Mouse (Mus musculus) urinary bladder, postnatal 25 days (tissue): ENCODE measurements around the gene Rtn2.
"Not testable (repeated sequence)": the region's sequence is repeated elsewhere in the genome, so short reads cannot be mapped to it uniquely, and the experiment has no call there.

ENCODE experiments used
- DNase-seq: peaks from one replicate; pipeline ENCODE4 v3.0.0; 2022; ENCODE audit warnings: low spot score

The Rtn2 gene

DNA sequence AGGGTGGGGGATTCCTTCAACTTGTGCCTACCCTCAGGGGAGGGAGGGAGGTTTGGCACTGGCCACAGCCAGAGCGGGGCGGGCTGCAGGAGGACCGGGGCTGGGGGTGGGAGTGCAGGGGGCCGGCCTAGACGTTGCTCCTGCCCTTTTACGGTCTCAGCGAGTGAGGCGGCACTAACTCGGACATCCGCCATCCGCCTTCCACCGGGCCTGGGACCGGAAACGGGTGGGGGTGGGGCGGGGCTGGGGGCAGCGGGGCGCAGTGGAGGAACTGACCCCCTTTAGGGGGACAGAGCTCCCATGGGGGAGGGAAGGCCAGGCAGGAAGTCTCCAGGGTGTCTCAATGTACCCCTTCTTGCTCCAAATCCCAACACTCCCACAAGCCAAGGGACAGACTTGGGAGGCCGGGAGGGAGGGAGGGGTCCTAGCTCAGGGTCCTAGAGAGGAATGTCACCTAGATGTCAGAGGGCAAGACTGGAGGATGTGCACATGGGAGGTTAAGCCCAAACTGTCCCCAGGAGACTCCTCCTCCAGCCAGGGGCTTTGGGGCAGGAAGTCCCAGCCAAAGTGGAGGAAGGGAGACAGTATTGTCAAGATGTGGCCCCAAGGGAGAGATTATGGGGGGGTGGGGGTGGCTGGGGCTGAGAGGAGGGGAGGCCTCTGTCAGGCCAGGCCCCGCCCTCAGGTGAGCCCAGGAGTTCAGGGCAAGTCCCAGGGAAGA, 12.5 kb upstream of the Rtn2 start:
- DNase-seq = peak; percentile 29

DNA sequence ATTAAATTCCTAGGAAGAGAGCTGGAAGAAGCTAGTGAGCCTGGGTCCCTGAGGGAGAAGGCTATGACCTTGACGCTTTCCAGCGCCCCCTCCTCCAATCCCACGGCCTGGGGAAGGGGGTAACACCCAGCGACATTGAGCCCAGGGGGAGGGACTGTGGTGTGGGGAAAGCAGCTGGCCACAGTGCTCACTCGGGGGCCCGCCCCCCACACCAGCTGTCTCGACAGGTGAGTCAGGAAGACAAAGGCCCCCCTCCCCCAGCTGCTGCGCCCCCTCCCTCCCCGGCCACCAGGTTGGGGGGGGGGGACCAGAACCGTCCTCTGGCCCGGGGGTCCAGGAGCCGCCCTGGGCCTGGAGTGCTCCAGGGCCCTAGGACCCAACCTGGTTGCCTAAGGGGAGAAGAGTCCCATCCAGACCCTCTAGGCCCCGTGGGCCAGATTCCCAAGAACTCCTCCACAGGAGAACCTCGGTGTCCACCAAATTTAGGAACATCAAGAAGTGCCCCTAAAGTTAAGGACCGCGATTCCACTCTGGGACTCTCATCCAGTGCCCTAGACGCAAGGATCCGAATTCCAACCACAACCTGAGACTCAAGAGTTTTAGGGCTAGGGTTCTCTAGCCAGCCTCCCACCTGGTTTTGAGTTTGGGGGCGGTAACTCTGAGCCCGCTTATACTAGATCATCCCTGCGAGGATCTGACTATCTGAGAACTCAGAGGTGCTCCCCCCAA, 11.8 kb upstream of the Rtn2 start:
- no peak for DNase-seq

DNA sequence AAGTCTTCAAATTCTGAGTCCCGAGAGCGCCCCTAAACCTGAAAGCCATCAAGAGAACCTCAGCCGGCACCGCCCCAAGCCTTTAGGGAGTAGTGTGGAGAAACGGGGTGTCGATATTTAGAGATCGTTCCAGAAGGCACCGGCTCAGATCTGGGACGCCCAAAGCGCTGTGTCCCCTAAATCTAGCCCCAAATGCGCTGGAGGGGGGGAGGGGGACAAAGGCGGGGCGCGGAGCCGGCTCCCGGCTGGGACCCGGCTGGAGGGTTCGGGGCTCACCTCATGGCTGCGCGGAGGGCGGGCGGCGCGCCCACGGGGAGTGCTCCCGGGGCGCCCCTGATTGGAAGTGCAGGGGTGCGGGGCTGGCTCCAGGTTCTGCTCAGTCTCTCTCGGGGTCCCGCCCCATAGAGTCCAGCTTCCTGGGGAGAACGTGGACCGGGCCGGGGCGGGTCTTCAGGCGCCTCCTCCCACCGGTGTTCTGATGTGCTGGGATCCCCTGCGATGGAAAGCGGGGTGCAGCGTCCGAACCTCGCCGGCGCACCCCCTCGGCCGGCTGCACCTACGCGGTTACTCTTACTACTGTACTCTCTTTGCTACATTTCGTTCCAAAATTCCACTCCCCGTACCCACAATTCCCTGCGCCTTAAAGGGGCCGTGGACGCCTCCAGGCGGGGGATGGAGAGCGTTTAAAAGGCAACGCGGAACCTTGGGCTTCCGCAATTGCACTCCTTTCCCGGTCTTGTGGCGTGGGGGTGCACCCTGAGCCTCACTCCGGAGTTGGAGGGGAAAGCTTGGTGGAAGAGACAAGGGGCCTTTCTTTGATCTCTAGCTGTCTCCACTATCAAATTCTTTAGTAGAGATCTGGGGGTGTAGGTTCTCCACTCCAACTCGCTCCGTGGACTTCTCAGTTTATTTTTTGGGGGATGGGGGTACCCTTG, 10.9 kb upstream of the Rtn2 start, which contains the start of gene Vasp:
Gene Vasp, minus strand, starts transcription at position 580 of the 935 bp plus-strand sequence.
- peak; percentile 80 for DNase-seq

DNA sequence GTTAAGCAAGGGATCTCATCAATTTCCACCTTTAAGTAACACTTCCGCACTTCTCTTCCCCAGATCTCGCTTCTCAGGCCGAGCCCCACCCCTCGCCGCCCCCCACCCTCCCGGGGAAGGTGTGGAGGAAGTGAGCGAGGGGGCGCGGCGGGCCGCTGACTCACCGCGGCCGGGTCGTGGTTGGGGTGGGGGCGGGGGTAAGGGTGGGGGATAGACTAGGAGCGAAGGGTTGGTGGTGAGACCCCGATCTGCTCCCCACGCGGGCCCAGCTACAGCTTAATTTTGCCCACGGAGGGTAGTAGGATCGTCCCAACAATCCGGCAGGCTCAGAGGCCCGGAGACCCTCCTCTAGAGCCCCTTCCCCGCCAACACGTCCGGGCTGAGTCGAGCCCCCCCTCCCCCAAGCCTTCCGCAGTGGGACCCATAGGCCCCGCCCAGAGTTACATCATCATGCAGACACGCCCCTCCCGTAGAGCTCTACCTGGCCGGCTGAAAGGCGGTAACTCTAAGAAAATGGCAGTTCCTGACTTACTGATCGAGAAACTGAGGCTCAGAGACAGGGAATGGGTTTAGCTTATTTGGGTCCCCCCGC, 10.2 kb upstream of the Rtn2 start:
- peak; percentile 75 for DNase-seq

DNA sequence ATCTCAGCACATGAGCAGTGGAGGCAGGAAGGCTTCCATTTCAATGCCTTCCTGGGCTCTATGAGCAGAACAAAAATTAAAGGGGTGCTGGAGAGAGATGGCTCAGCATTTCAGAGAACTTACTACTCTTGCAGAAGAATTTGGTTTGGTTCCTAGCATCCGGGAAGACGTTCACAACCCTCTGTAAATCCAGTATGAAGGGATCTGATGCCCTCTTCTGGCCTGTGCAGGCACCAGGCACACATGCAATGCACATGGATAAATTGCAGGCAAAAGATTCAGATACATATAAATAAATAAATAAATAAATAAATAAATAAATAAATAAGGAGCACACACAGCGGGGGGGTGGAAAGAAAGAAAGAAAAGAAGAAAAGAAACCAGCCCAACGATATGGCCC, 6.2 kb upstream of the Rtn2 start:
- DNase-seq = no peak

DNA sequence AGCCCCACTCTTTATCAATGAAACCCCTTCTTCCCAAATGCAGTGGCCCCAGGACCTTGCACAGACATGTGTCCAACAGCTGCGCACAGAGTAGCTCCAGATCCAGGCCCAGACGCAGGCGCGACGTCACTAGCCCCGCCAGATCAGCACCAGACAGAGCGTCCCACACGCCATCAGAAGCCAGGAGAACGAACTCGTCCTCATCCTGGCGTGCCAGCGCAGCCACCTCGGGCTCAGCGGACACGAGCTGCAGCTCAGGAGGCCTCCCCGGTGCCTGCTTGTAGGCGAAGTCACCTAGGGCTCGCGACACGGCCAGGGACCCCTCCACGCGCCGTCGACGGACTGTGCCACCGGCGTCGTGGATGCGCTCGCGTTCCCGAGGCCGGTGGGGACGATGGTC, 3.4 kb upstream of the Rtn2 start:
- DNase-seq = no peak

DNA sequence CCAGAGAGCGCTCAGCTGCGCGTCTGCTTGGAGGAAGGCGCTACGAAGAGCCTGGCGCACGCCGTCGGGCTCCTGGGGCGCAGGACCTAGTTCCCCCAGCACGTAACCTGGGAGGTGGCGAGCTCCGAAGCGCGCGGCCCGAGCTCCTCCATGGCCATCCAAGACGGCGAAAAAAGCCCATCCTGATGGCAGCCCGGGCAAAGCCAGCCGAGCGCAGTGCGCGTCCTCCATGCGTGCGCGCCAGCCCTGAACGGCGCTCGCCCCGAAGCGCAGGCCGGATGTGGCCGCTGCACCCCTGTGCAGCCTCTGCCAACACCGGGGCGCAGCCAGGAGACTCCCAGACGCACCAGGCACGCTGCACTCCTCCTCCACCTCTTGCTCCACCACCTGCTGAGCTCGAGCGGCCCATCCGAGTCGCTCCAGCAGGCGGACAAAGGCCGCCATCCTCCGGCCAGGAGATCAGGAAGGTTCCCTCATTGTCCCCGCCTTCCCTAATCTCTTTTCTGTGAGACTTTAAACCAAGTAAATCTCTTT, 2.8 kb upstream of the Rtn2 start, which contains the start of gene Ppm1n:
Gene Ppm1n, minus strand, starts transcription at position 484 of the 534 bp plus-strand sequence.
- DNase-seq = no peak

DNA sequence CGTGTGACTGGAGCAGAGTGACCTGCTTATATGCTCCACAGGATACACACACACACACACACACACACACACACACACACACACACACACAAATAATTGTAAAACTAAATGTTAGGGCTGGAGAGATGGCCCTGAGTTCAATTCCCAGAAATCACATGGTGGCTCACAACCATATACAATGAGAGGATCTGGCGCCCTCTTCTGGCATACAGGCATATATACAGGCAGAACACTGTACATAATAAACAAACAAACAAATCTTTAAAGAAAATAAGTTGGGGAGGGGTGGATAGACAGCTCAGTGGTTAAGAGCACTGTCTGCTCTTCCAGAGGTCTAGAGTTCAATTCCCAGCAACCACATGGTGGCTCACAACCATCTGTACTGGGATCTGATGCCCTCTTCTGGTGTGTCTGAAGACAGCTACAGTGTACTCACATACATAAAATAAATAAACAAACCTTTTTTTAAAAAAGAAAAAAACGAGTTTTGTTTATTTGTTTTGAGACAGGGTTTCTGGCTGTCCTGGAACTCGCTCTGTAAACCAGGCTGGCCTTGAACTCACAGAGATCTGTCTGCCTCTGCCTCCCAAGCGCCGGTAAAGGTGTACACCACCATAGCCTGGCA, 632 bp upstream of the Rtn2 start:
- DNase-seq = not testable (repeated sequence)

DNA sequence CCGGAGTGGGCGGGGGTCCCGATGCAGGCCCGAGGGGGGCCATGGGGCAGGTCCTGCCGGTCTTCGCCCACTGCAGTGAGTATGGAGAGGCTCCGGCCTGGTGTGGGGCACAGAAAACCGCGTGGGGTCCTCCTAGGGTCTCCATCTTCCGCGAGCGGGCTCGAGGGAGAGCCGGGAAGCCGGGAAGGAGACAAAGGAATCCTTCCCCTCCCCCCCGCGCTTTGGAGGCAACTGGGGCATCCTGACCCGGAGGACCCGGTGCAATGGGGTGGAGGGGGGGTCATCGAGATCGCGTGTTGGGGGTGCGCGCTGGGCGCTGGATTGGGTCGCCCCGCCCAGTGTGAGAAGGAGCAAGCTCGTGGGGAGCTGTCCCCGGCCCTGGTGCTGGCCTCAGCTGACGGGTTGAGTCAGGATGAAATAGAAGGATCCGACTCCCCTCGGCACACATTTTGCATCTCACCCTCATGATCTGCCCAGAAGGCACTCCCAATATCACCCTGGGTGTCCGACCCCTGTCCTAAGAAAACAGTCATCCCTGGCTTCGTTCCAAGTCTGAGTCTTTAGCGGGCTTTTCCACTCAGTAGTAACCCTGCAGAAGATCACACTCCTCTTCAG, 474 bp downstream of the Rtn2 start:
- DNase-seq = peak; percentile 63

DNA sequence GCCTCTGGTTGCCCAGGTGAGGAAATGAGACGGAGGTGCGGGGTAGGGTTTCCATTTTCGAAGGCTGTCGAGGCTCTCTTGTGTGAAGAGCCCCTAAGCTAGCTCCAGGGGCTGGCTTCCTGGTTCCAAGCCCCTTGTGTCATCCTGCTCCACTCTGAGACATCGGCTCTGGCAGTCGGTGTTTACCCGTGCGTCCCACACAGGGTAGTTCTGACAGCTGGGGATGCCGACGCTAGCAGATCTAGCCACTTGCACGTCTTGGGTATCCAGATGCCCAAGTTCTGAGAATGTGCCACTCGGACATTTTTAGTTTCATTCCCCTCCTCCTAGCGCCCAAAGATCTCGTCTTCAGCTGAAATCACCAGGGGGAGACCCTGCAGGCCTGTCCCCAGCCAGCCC, 981 bp downstream of the Rtn2 start:
- DNase-seq = no peak

DNA sequence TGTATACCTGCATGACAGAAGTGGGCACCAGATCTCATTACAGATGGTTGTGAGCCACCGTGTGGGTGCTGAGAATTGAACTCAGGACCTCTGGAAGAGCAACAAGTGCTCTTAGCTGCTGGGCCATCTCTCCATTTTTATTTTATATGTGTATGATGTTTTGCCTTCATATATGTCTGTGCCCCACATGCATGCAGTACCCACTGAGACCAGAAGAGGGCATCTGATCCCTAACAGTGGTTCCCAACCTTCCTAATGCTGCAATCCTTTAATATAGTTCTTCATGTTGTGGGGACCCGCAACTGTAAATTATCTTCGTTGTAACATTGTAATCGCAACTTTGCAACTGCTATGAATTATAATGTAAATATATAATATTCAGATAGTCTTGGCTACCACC, 2.3 kb downstream of the Rtn2 start:
- DNase-seq = no peak

DNA sequence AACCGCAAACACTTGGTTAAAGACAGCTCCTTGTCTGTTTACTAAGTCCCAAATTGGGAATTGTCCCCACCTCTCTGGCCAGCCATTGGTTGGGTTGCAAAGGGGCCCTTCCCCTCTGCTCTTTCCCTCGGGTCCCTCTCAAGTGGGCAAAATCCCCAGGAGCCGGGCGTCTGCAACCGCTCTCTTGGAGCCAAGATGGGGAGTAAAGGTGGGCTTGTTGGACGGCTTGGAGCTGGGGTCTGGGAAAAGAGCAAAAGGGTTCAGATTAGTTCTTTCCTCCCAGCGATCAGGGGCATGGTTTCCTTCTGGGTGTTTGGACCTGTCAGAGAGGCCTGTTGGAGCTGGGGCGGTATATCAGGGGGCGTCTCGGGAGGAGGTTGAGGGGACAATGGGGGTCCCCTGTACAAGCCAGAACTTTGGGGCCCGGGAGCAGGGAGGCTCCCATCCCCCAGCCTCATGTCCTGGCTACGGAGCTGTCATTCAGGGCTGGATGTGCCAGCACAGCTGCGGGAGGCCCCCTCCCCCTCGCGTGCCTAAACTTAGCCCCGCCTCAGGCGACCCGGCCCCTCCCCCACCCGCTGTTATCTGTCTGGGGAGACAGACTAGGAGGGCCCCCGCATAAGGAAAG, 8.7 kb downstream of the Rtn2 start:
- DNase-seq = no peak

DNA sequence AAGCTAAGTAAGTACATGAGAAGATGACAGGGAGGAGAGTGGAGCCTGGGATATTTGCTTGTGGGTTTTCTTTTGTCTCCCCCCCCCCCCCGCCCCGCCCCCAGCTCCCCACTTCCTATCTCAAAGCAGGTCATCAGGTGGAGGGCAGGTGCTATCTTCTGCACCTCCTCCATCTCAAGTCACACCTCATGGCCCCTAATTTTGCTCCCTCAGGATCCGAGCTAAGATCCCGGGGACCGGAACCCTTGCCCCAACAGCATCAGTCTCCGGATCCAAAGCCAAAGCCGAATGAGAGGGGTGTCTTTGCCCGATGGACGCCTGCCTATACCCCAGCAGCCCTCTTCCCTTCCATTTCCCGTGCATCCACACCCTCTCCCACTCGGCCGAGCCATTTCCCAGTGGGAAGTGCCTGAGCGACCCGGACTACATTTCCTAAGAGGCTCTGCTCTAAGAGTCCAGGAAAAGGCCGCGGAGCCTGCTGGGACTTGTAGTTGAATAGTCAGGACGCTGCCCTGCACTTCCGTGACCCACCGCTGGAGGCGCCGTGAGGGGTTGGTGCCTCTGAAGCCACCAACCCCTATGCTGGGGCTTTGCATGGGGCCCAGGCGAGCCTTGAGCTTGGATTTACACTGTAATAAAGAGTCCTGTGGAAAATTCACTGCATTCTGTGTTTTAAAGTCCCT, 13.2 kb downstream of the Rtn2 start:
- DNase-seq = peak; percentile 98

DNA sequence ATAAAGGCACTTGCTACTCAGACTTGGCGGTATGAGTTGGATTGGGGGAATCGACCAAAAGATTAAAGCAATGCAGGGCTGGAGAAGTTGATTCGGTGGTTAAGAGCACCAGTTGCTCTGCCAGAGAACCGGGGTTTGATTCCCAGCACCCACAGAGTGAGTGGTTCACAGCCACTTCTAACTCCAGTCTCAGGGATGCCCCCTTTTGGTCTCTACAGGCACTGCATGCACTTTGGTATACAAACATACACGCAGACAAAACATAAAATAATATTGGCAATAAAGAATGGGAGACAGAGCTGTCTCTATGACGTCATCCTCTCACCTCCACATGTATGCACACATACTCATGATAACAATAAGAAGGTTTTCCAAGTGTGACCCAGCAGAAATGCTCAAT, 14.6 kb downstream of the Rtn2 start:
- DNase-seq = no peak

DNA sequence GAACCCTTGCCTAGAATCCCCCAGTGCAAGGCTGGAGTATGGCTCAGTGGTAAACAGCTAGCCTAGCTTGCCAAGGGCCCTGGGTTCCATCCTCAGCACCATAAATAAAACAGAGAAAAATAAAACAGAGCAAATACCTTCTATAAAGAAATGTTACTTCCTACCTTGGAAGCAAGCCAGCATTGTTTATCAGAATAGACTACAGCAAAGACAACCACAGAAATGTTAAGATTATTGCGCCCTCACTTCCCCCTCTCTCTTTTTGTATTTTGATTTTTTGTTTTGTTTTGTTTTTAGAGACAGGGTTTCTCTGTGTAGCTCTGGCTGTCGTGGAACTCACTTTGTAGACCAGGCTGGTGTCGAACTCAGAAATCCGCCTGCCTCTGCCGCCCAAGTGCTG, 15.4 kb downstream of the Rtn2 start:
- no peak for DNase-seq

DNA sequence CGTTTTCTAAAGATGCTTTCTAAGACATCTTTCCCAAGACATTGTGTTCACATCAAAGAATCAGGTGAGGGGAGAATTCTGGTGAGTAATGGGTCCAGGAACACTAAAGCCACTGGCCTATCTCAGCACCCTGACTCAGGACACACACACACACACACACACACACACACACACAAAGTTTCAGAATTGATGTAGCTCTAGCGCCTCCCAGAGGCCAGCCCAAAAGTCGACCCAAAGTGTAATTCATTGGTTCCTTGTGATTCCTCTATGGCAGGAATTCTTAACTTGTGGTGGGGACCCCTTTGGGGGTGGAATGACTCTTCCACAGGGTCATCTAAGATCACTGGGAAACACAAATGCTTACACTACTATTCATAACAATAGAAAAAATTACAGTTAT, 16.8 kb downstream of the Rtn2 start:
- no peak for DNase-seq

DNA sequence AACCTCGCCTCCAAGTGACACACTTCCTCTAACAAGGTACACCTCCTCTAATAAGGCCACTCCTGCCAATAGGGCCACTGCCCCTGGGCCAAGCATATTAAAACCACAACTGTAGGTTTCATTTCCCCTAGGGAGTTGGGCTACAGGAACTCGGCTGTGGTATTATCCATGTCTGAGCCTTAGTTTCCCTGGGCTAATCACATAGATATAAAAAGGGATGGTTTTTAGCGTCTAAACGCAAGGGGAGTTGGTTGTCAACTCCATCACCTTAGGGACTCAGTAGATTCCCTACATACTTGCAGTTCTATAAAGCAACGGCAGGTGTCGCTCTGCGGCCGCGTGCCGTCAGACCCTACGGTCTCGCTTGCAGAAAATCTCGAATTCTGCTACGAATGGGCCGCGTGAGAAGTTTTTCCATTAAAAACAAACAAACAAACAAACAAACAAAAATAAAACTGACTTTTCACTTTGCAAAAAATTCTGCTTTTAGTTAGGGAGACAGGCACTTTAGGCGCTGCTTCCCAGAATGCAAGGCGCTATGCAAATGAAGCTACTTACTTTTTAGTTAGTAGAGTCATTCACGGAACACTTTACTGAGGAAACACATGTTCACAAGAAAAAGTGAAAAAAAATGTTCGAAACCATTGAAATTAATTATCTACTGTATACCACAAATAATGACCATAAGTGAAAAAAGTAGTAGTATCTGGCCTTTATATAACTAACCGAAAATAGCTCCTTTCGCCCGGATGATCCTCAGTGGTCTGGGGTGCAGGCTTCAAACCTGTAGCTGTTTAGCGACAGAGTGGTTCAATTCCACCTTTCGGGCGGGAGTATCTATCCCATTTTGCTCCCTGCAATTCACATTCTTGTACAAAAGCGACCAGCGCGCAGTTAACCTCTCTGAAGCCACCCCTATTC, 18.3 kb downstream of the Rtn2 start:
- peak; percentile 71 for DNase-seq

DNA sequence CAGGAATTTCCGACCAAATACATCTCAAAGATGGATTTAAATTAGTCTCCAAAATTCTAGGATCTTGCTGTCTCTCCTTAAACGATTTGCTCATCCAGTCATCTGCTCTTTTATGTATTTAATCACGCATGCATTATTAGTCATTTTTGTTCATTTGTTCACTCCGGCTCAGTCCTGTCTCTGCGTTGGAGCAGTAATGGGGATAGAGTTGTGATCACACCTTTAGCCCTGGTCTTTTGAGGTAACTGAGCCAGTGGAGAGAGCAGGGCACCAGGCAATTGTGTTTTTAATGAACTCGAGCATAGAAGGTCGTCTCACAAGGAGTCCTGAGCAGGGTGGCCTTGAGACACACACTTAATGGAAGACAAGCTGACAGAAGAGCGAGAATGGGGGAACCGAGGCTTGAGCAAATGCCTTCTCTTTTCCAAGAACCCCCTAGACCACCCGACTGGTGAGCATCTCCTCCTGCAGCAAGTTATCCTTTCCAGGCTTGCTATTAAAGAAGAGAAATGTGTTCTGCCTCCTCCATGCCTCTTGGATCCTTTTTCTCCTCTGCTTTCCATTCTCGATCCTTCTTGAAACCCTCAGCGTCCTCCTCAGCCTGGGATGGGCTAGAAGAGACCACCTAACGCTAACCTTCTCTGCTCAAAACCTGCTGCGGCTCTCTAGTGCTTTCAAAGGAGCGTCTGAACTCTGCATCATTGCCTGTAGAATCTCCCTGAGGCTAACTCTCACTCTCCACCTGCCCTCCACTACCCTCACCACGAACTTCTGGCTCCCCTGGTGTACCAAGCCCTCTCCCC, 19.2 kb downstream of the Rtn2 start:
- DNase-seq = no peak
